Mouse (Mus musculus): ENCODE measurements around the gene Sorcs3.

DNA sequence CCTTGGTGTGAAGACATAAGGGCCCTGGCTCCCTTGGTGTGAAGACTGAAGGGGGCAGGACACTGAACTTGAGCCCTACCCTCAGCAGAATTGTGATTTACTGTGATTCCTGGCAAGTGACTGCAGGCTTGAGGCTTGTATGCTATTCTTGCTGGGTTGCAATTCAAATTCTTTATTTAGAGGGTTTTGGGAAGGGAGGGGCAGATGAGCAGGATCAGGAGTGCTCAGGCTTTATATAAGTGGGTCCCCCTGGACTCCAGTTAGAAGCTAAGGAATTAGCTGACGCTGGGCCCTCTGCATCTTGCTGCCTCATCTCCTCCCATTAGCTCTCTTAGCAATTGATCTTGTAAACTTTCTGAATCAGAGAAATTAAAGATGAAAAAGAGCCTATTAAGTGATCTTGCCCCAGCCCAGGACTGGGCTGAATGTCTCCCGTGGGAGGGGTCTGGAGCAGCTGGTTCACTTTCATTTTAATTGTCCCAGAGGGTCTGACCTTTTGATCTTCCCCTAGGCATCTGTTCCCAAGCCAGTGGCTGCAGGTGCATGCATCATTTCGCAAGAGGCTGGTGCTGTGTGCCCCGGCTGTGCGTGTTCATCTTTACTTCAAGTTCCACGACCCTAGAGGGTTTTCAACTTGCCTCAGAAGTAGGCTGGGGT lies 425.0 kb downstream of the Sorcs3 start:
- TF ChIP-seq CTCF (IDR thresholded peaks at IDR 0.05 in 2 of 3, conservative IDR thresholded peaks at IDR 0.05 in 1 of 3; ENCODE audit: control insufficient read depth in 1 of 3, insufficient read depth in 1 of 3, low read depth in 2 of 3, low read length in 3 of 3, poor library complexity in 1 of 3, severe bottlenecking in 1 of 3) (no peak), MAZ (IDR thresholded peaks at IDR 0.05; ENCODE audit: low read depth, low read length) (no peak)
